Mouse (Mus musculus): Measurements from ENCODE around the gene Serping1. TPM values are rescaled to one million over a fixed set of nuclear protein-coding genes. Genes with fewer than 3 reads are reported as not detected.
A peak's percentile ranks its signal among the peaks of the same experiment; 100 is the strongest.
"Not testable (repeated sequence)": the region's sequence is repeated elsewhere in the genome, so short reads cannot be mapped to it uniquely, and the experiment has no call there.

The Serping1 gene
- polyA plus RNA-seq, 2 experiments from 2014 or later: not detected

GRCm38 (mm10) chr2:84737451-84737925 is 37.8 kb downstream of the Serping1 start:
- no peak for ATAC-seq

- ATAC-seq: no peak
Observed at GRCm38 (mm10) chr2:84736312-84737161, 38.7 kb downstream of the Serping1 start.

- no peak for ATAC-seq
Observed at GRCm38 (mm10) chr2:84735346-84735920, 39.8 kb downstream of the Serping1 start.

- ATAC-seq: no peak
Observed at GRCm38 (mm10) chr2:84734919-84735318, 40.3 kb downstream of the Serping1 start.

GRCm38 (mm10) chr2:84734351-84734864 is 40.8 kb downstream of the Serping1 start:
- peak; percentile 33 for ATAC-seq

GRCm38 (mm10) chr2:84733579-84734300 is 41.5 kb downstream of the Serping1 start, which contains the start of gene Ypel4:
Ypel4 (plus strand) TSS chr2:84734058.
- ATAC-seq: peak; percentile 84

GRCm38 (mm10) chr2:84732394-84732793 is 42.9 kb downstream of the Serping1 start:
- ATAC-seq: no peak

- ATAC-seq: no peak
Observed at GRCm38 (mm10) chr2:84731206-84731605, 44.0 kb downstream of the Serping1 start.

GRCm38 (mm10) chr2:84728191-84728590 is 47.1 kb downstream of the Serping1 start:
- not testable (repeated sequence) for ATAC-seq

GRCm38 (mm10) chr2:84727172-84727858 is 47.9 kb downstream of the Serping1 start, which contains the start of gene Clp1:
Clp1 (minus strand) TSS chr2:84727350.
- peak; percentile 98 for ATAC-seq

GRCm38 (mm10) chr2:84726716-84727115 is 48.5 kb downstream of the Serping1 start:
- ATAC-seq: no peak

- ATAC-seq: no peak
Observed at GRCm38 (mm10) chr2:84725770-84726169, 49.5 kb downstream of the Serping1 start.

GRCm38 (mm10) chr2:84723856-84724255 is 51.4 kb downstream of the Serping1 start:
- no peak for ATAC-seq

GRCm38 (mm10) chr2:84721182-84721581 is 54.1 kb downstream of the Serping1 start:
- ATAC-seq: no peak

- no peak for ATAC-seq
Observed at GRCm38 (mm10) chr2:84720718-84721117, 54.5 kb downstream of the Serping1 start.

GRCm38 (mm10) chr2:84717357-84717756 is 57.9 kb downstream of the Serping1 start:
- no peak for ATAC-seq

GRCm38 (mm10) chr2:84716423-84717355 is 58.6 kb downstream of the Serping1 start:
- ATAC-seq: no peak

GRCm38 (mm10) chr2:84715562-84716361 is 59.5 kb downstream of the Serping1 start:
- peak; percentile 87 for ATAC-seq
